ENCODE assay signal across 9 mouse cellular contexts in the genomic region with DNA sequence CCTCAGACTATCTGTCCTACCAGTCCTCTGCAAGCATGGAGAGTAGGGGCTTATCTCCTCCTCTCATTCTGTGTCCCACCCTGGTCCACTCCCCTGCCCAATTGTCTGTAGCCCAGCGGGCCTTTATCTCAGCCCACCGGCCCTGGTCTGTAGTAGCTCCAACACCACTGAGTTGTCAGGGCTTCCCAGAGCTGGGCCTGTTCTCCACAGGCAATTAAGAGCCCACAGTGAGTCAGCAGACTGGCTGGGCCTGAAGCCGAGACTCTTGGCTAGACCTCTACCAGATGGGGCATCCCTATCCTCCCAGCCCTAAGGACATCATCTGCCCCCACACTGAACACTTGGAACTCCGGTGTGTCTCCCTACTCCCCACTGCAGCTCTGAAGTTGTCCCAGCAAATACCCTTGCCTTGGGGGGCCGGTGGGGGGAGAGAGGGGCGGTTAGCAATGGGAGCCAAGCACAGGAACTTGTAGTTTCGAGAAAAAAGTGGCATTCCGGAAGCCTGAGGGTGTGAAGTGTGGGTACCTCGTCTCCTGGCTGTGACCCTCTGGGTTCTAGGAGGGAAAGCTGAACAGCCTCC.
DNase-seq lines count a peak whose midpoint lies in the region; ATAC-seq and TF ChIP-seq lines count a peak whose summit lies in the region.
"Had no signal": no experiment of that assay in that cellular context is flagged by ENCODE, and none has a peak within 500 bp of the region (broad histone marks: within the 10 kb centered on the region; RNA-seq: fewer than 3 reads in every experiment).

No protein-coding gene starts in this region.

- no peak overlapping the region for H3K27ac ChIP-seq in forebrain, embryonic 11.5 days (ENCODE audit: low read depth, low read length)
- no peak overlapping the region for H3K27ac ChIP-seq in forebrain, postnatal 0 days (ENCODE audit: low read depth, low read length)

- H3K4me1 ChIP-seq in forebrain, embryonic 11.5 days (replicated peaks; ENCODE audit: control insufficient read depth, insufficient read depth, low read length), result peaks cover 2% of the 10 kb centered on the region; the same call in 1 of the 2 replicates
- H3K4me1 ChIP-seq in forebrain, postnatal 0 days (ENCODE audit: insufficient read depth), result no peaks in the 10 kb centered on the region

- 79% methylated on average over 9 of the region's 9 CpGs for WGBS in forebrain, embryonic 11.5 days
- WGBS in forebrain, postnatal 0 days, result 81% methylated on average over 9 of the region's 9 CpGs

- ATAC-seq in forebrain, embryonic 11.5 days (replicated peaks; ENCODE audit: low FRiP score), result peak; percentile 55; the same call in 1 of the 2 replicates
- ATAC-seq in forebrain, postnatal 0 days, result no peak

- H3K4me3 ChIP-seq in forebrain, embryonic 11.5 days (ENCODE audit: low read depth, low read length), result no peak overlapping the region
- no peak overlapping the region for H3K4me3 ChIP-seq in forebrain, postnatal 0 days (ENCODE audit: low read depth, low read length)
- H3K4me3 ChIP-seq: megakaryocyte, embryonic 14.5 days had no signal

- H3K36me3 ChIP-seq in forebrain, embryonic 11.5 days (ENCODE audit: control insufficient read depth, insufficient read depth, low read length), result no peaks in the 10 kb centered on the region
- no peaks in the 10 kb centered on the region for H3K36me3 ChIP-seq in forebrain, postnatal 0 days (ENCODE audit: insufficient read depth)

- H3K27me3 ChIP-seq in forebrain, embryonic 11.5 days (ENCODE audit: control insufficient read depth, insufficient read depth, low read length), result no peaks in the 10 kb centered on the region
- H3K27me3 ChIP-seq in forebrain, postnatal 0 days (ENCODE audit: insufficient read depth, low read length), result no peaks in the 10 kb centered on the region

- no peak overlapping the region for H3K9ac ChIP-seq in forebrain, embryonic 11.5 days (ENCODE audit: low read length)
- H3K9ac ChIP-seq in forebrain, postnatal 0 days, result no peak overlapping the region

- no peak overlapping the region for H3K4me2 ChIP-seq in forebrain, embryonic 11.5 days (ENCODE audit: low read depth, low read length, severe bottlenecking)
- no peak overlapping the region for H3K4me2 ChIP-seq in forebrain, postnatal 0 days (ENCODE audit: low read depth)

- no peaks in the 10 kb centered on the region for H3K9me3 ChIP-seq in forebrain, embryonic 11.5 days (ENCODE audit: control insufficient read depth, low read length)
- no peaks in the 10 kb centered on the region for H3K9me3 ChIP-seq in forebrain, postnatal 0 days (ENCODE audit: low read length)
- H3K9me3 ChIP-seq: megakaryocyte, embryonic 14.5 days had no signal

- TF ChIP-seq CTCF in forebrain, postnatal 0 days (IDR thresholded peaks at IDR 0.05; ENCODE audit: low read depth), result no peak

- DNase-seq in forebrain, embryonic 11.5 days (ENCODE audit: low spot score), result peak; percentile 62
- DNase-seq in forebrain, postnatal 0 days, result no peak
- DNase-seq in 3134 (ENCODE audit: extremely low read depth, insufficient read length, low spot score), result peak; percentile 91
- peak; percentile 58 for DNase-seq in cerebellum, adult 9-10 months
- peak; percentile 30 to 35 for DNase-seq in heart, adult 9 months (ENCODE audit: low spot score in 2 of 2)
- peak; percentile 70 for DNase-seq in skeletal muscle tissue, adult 2 months (ENCODE audit: low read depth, low spot score)
- DNase-seq in natural killer cell, adult 2 months (ENCODE audit: low spot score in 2 of 2), result no peak
- no peak for DNase-seq in adrenal gland, adult (ENCODE audit: inconsistent age in 2 of 2, low spot score in 1 of 2)

Comparison
In these comparisons a context has a peak if more than half of its experiments do, and no peak if none do; other contexts are left out.
1. DNase-seq: peak in forebrain, embryonic 11.5 days (single experiment), 3134 (single experiment), cerebellum, adult 9-10 months (single experiment), heart, adult 9 months (2 of 2) and skeletal muscle tissue, adult 2 months (single experiment); none in forebrain, postnatal 0 days (single experiment), natural killer cell, adult 2 months (0 of 2) and adrenal gland, adult (0 of 2).